Mouse (Mus musculus) retina, postnatal 7 days (tissue): ENCODE results near the gene Dusp28.

Experiments used
- DNase-seq: peaks from one replicate; pipeline ENCODE4 v3.0.0-alpha.2; 2012; ENCODE audit warnings: low read depth, low spot score

The Dusp28 gene

GRCm38 (mm10) chr1:92906779-92907631, at the start of gene Dusp28:
Dusp28 (plus strand) TSS chr1:92906981.
- peak; percentile 77 for DNase-seq

GRCm38 (mm10) chr1:92861503-92861902, 45.3 kb upstream of the Dusp28 start:
- no peak for DNase-seq

- no peak for DNase-seq
These were observed 43.5 kb upstream of the Dusp28 start for GRCm38 (mm10) chr1:92863268-92863667.

- DNase-seq, result no peak
These were observed 40.6 kb upstream of the Dusp28 start for GRCm38 (mm10) chr1:92866170-92866569.

GRCm38 (mm10) chr1:92869985-92870384, 36.8 kb upstream of the Dusp28 start:
- no peak for DNase-seq

GRCm38 (mm10) chr1:92872666-92873065, 34.1 kb upstream of the Dusp28 start:
- DNase-seq, result no peak

GRCm38 (mm10) chr1:92874011-92874410, 32.8 kb upstream of the Dusp28 start:
- DNase-seq, result no peak

- DNase-seq, result no peak
These were observed 31.2 kb upstream of the Dusp28 start for GRCm38 (mm10) chr1:92875360-92876111.

- DNase-seq, result no peak
These were observed 29.3 kb upstream of the Dusp28 start for GRCm38 (mm10) chr1:92877431-92877978.

- no peak for DNase-seq
These were observed 28.6 kb upstream of the Dusp28 start for GRCm38 (mm10) chr1:92878066-92878741.

GRCm38 (mm10) chr1:92879266-92879665, 27.5 kb upstream of the Dusp28 start:
- no peak for DNase-seq

- no peak for DNase-seq
These were observed 26.7 kb upstream of the Dusp28 start for GRCm38 (mm10) chr1:92880101-92880500.

GRCm38 (mm10) chr1:92881982-92882381, 24.8 kb upstream of the Dusp28 start:
- no peak for DNase-seq

- DNase-seq, result no peak
These were observed 17.7 kb upstream of the Dusp28 start for GRCm38 (mm10) chr1:92888901-92889655.

- DNase-seq, result no peak
These were observed 14.0 kb upstream of the Dusp28 start for GRCm38 (mm10) chr1:92892791-92893190.

- no peak for DNase-seq
These were observed 12.9 kb upstream of the Dusp28 start for GRCm38 (mm10) chr1:92893896-92894295.

GRCm38 (mm10) chr1:92895089-92895488, 11.7 kb upstream of the Dusp28 start:
- peak; percentile 67 for DNase-seq

GRCm38 (mm10) chr1:92902786-92903185, 4.0 kb upstream of the Dusp28 start, which contains the start of gene Ankmy1:
Ankmy1 (minus strand) TSS chr1:92902906.
- DNase-seq, result peak; percentile 36

GRCm38 (mm10) chr1:92903627-92904026, 3.2 kb upstream of the Dusp28 start:
- DNase-seq, result no peak

- no peak for DNase-seq
These were observed 974 bp upstream of the Dusp28 start for GRCm38 (mm10) chr1:92905703-92906310.
